Mouse (Mus musculus) cortical plate, adult 2 months (tissue): ENCODE data around the gene Phlda3.

Source experiments
- CTCF ChIP-seq: fragments of 200-500 bp; IDR thresholded peaks from 2 replicates; pipeline ENCODE4 v1.5.1; 2011; ENCODE audit warnings: mild to moderate bottlenecking, control low read depth, low read length; ENCODE audit not compliant: insufficient read depth; ENCODE audit errors: extremely low read depth
- POLR2A ChIP-seq: fragments of 200-500 bp; IDR thresholded peaks from 2 replicates; pipeline ENCODE4 v1.6.1; 2011; ENCODE audit warnings: mild to moderate bottlenecking, low read length, control low read depth; ENCODE audit not compliant: insufficient read depth; ENCODE audit errors: extremely low read depth

DNA sequence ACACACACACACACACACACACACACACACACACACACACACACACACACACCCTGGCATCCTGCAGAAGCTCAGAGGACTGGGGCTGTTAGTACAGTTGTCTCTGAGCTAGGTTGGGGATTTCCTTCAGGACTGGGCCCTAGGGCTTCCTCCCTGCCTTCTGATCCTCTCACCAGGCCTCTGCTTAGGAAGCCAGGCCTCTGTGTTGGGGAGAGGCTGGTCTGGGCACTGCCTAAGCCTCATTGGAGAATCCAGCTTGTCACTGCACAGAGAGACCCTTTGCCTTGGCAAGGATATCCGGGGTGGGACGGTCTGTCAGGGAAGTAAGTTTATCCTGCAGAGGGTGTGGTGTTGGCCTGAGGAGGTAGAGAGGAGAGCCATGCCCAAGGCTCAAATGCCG lies 35.6 kb upstream of the Phlda3 start:
- no peak for TF ChIP-seq CTCF
- TF ChIP-seq POLR2A: no peak
